Mouse (Mus musculus) MEL (cell line): Measurements from ENCODE around the gene Ccl4. TPM values are rescaled to one million over a fixed set of nuclear protein-coding genes. Genes with fewer than 3 reads are reported as not detected.

Source experiments
- DNase-seq: peaks from one replicate; pipeline ENCODE4 v3.0.0; 2011; ENCODE audit warnings: low read depth, low spot score
- H3K27ac ChIP-seq: 2 replicates; pipeline ENCODE4 v1.5.1; 2012; ENCODE audit warnings: low read depth, mild to moderate bottlenecking, control low read depth, low read length, moderate library complexity; ENCODE audit not compliant: control insufficient read depth
- H3K27me3 ChIP-seq, 2 experiments: fragments of 150-350 bp in 1 of 2; sonication (generic) in 1 of 2; 2 replicates each; pipeline ENCODE4 v1.6.1; 2012; ENCODE audit warnings: low read length in 2 of 2, mild to moderate bottlenecking in 2 of 2, improper control_type of control experiment in 1 of 2, moderate library complexity in 1 of 2; ENCODE audit not compliant: insufficient read depth in 2 of 2, control insufficient read depth in 1 of 2
- H3K36me3 ChIP-seq, 2 experiments: 2 replicates each; pipeline ENCODE4 v1.6.1; 2012 to 2014; ENCODE audit warnings: low read length in 2 of 2, improper control_type of control experiment in 1 of 2, inconsistent platforms in 1 of 2, mild to moderate bottlenecking in 1 of 2; ENCODE audit not compliant: insufficient read depth in 2 of 2, control insufficient read depth in 1 of 2
- H3K4me1 ChIP-seq, 2 experiments: fragments of 150-350 bp in 1 of 2; sonication (generic) in 1 of 2; 2 replicates each; pipeline ENCODE4 v1.6.1; 2012; ENCODE audit warnings: low read length in 2 of 2, improper control_type of control experiment in 1 of 2, mild to moderate bottlenecking in 1 of 2; ENCODE audit not compliant: insufficient read depth in 2 of 2, control insufficient read depth in 1 of 2
- H3K4me3 ChIP-seq, 2 experiments: fragments of 150-350 bp in 1 of 2; sonication (generic) in 1 of 2; 2 replicates each; pipeline ENCODE4 v1.5.1; 2012; ENCODE audit warnings: low read depth in 2 of 2, low read length in 2 of 2, mild to moderate bottlenecking in 2 of 2, moderate library complexity in 2 of 2, control low read depth in 1 of 2, improper control_type of control experiment in 1 of 2; ENCODE audit not compliant: control insufficient read depth in 1 of 2, insufficient read depth in 1 of 2
- H3K79me2 ChIP-seq: 2 replicates; pipeline ENCODE4 v1.6.1; 2012; ENCODE audit warnings: mild to moderate bottlenecking, low read length, moderate library complexity; ENCODE audit not compliant: control insufficient read depth, poor library complexity, insufficient read depth
- H3K9ac ChIP-seq: 2 replicates; pipeline ENCODE4 v1.6.1; 2012; ENCODE audit warnings: low read depth, mild to moderate bottlenecking, control low read depth, low read length, moderate library complexity; ENCODE audit not compliant: control insufficient read depth, poor library complexity, severe bottlenecking
- H3K9me3 ChIP-seq: fragments of 150-350 bp; sonication (generic); replicated peaks from 2 replicates; pipeline ENCODE4 v1.6.1; 2012; ENCODE audit warnings: mild to moderate bottlenecking, low read length, improper control_type of control experiment, moderate library complexity; ENCODE audit not compliant: insufficient read depth
- BHLHE40 ChIP-seq: IDR thresholded peaks from 2 replicates; pipeline ENCODE4 v1.6.1; 2012; ENCODE audit warnings: low read depth, mild to moderate bottlenecking, inconsistent platforms, low read length, improper control_type of control experiment, borderline replicate concordance
- CHD2 ChIP-seq: IDR thresholded peaks from 2 replicates; pipeline ENCODE4 v1.6.1; 2011; ENCODE audit warnings: low read length, improper control_type of control experiment
- E2F4 ChIP-seq: IDR thresholded peaks from 2 replicates; pipeline ENCODE4 v1.6.1; 2011; ENCODE audit warnings: low read depth, low read length, improper control_type of control experiment, borderline replicate concordance
- ELF1 ChIP-seq: IDR thresholded peaks from 2 replicates; pipeline ENCODE4 v1.6.1; 2014; ENCODE audit warnings: low read depth, mild to moderate bottlenecking, inconsistent platforms, low read length, improper control_type of control experiment, moderate library complexity
- EP300 ChIP-seq, 2 experiments: IDR thresholded peaks; 2 replicates each; pipeline ENCODE4 v1.6.1; 2011; ENCODE audit warnings: improper control_type of control experiment in 2 of 2, low read length in 2 of 2, low read depth in 1 of 2, mild to moderate bottlenecking in 1 of 2
- GABPA ChIP-seq: IDR thresholded peaks from 2 replicates; pipeline ENCODE4 v1.6.1; 2012; ENCODE audit warnings: low read depth, mild to moderate bottlenecking, inconsistent platforms, low read length, improper control_type of control experiment, moderate library complexity
- GATA1 ChIP-seq: IDR thresholded peaks from 2 replicates; pipeline ENCODE4 v1.6.1; 2011; ENCODE audit warnings: low read depth, low read length, improper control_type of control experiment
- HCFC1 ChIP-seq: IDR thresholded peaks from 2 replicates; pipeline ENCODE4 v1.6.1; 2012; ENCODE audit warnings: low read depth, mild to moderate bottlenecking, inconsistent platforms, low read length, improper control_type of control experiment, moderate library complexity
- MAZ ChIP-seq: IDR thresholded peaks from 2 replicates; pipeline ENCODE4 v1.6.1; 2012; ENCODE audit warnings: low read depth, mild to moderate bottlenecking, inconsistent platforms, low read length, improper control_type of control experiment
- MEF2A ChIP-seq: IDR thresholded peaks from 2 replicates; pipeline ENCODE4 v1.6.1; 2014; ENCODE audit warnings: low read depth, mild to moderate bottlenecking, inconsistent platforms, low read length, improper control_type of control experiment; ENCODE audit not compliant: poor library complexity, insufficient replicate concordance, severe bottlenecking; ENCODE audit errors: extremely low read depth
- MXI1 ChIP-seq: IDR thresholded peaks from 2 replicates; pipeline ENCODE4 v1.6.1; 2011; ENCODE audit warnings: mild to moderate bottlenecking, low read depth, low read length, improper control_type of control experiment
- MYB ChIP-seq: IDR thresholded peaks from 2 replicates; pipeline ENCODE4 v1.6.1; 2011; ENCODE audit warnings: mild to moderate bottlenecking, low read depth, low read length, improper control_type of control experiment
- MYC ChIP-seq: IDR thresholded peaks from 2 replicates; pipeline ENCODE4 v1.6.1; 2011; ENCODE audit warnings: low read depth, mild to moderate bottlenecking, low read length, improper control_type of control experiment, moderate library complexity
- NELFE ChIP-seq: IDR thresholded peaks from 2 replicates; pipeline ENCODE4 v1.6.1; 2011; ENCODE audit warnings: low read depth, low read length, improper control_type of control experiment
- NRF1 ChIP-seq: IDR thresholded peaks from 2 replicates; pipeline ENCODE4 v1.6.1; 2014; ENCODE audit warnings: low read depth, mild to moderate bottlenecking, inconsistent platforms, low read length, improper control_type of control experiment, moderate library complexity; ENCODE audit not compliant: poor library complexity, insufficient read depth, severe bottlenecking
- POLR2A ChIP-seq, 2 experiments: IDR thresholded peaks; 2 replicates each; pipeline ENCODE4 v1.6.1; 2011 to 2012; ENCODE audit warnings: low read length in 2 of 2, mild to moderate bottlenecking in 2 of 2, control low read depth in 1 of 2, improper control_type of control experiment in 1 of 2, low read depth in 1 of 2, moderate library complexity in 1 of 2; ENCODE audit not compliant: control insufficient read depth in 1 of 2, insufficient read depth in 1 of 2, poor library complexity in 1 of 2
- RCOR1 ChIP-seq: IDR thresholded peaks from 2 replicates; pipeline ENCODE4 v1.6.1; 2012; ENCODE audit warnings: low read depth, mild to moderate bottlenecking, inconsistent platforms, low read length, improper control_type of control experiment
- TAL1 ChIP-seq: IDR thresholded peaks from 2 replicates; pipeline ENCODE4 v1.6.1; 2012; ENCODE audit warnings: mild to moderate bottlenecking, inconsistent platforms, low read length, moderate library complexity, mixed read lengths
- TBP ChIP-seq: IDR thresholded peaks from 2 replicates; pipeline ENCODE4 v1.8.0; 2011; ENCODE audit warnings: low read depth, low read length, improper control_type of control experiment
- UBTF ChIP-seq: IDR thresholded peaks from 2 replicates; pipeline ENCODE4 v1.6.1; 2012; ENCODE audit warnings: low read depth, mild to moderate bottlenecking, inconsistent platforms, low read length, improper control_type of control experiment, moderate library complexity, borderline replicate concordance; ENCODE audit not compliant: insufficient read depth
- USF1 ChIP-seq: IDR thresholded peaks from 2 replicates; pipeline ENCODE4 v1.6.1; 2014; ENCODE audit warnings: low read depth, mild to moderate bottlenecking, inconsistent platforms, low read length, improper control_type of control experiment, moderate library complexity
- ZC3H11A ChIP-seq: IDR thresholded peaks from 2 replicates; pipeline ENCODE4 v1.6.1; 2012; ENCODE audit warnings: low read depth, mild to moderate bottlenecking, inconsistent platforms, low read length, improper control_type of control experiment
- ZMIZ1 ChIP-seq: IDR thresholded peaks from 2 replicates; pipeline ENCODE4 v1.6.1; 2012; ENCODE audit warnings: low read depth, mild to moderate bottlenecking, inconsistent platforms, low read length, improper control_type of control experiment, moderate library complexity
- ZNF384 ChIP-seq: IDR thresholded peaks from 2 replicates; pipeline ENCODE4 v1.6.1; 2012; ENCODE audit warnings: low read depth, mild to moderate bottlenecking, inconsistent platforms, low read length, improper control_type of control experiment
- polyA plus RNA-seq, 2 experiments: library from polyadenylated mRNA; stranded (reverse) in 1 of 2; unstranded in 1 of 2; fragments of >175 nt in 1 of 2; fragments of >200 nt in 1 of 2; gene quantifications; 2 replicates each; pipeline versions ENCODE4 v1.2.1 to v1.2.4; 2012; ENCODE audit warnings: low replicate concordance in 2 of 2, low read depth in 1 of 2; ENCODE audit not compliant: insufficient read length in 2 of 2, insufficient read depth in 1 of 2, missing spikeins in 1 of 2
- total RNA-seq: library from RNA; depleted of rRNA; stranded (reverse); fragments of 300-350 nt; gene quantifications from 2 replicates; pipeline ENCODE4 v1.2.3, GENCODE M21; 2012

Ccl4 gene
- total and polyA plus RNA-seq, 3 experiments = not detected

- H3K4me3 ChIP-seq = no peak overlapping the region
- no peak for TF ChIP-seq USF1
- no peak for TF ChIP-seq ZNF384
- no peak for TF ChIP-seq MAZ
- TF ChIP-seq ZMIZ1 = no peak
- TF ChIP-seq MYC = no peak
- no peak for TF ChIP-seq BHLHE40
- no peak for TF ChIP-seq GATA1
- TF ChIP-seq HCFC1 = no peak
- no peak for TF ChIP-seq RCOR1
- TF ChIP-seq MXI1 = no peak
- TF ChIP-seq ELF1 = no peak
- TF ChIP-seq TBP = no peak
- no peak for TF ChIP-seq EP300 (IDR thresholded peaks at IDR 0.05; ENCODE audit: low read depth in 1 of 2, low read length in 2 of 2)
- no peak for TF ChIP-seq CHD2
- TF ChIP-seq, all 39 proteins: peak for 0
- Histone ChIP-seq H3K79me2 (no peaks in the 10 kb centered on the region), H3K36me3 (no peaks in the 10 kb centered on the region), H3K4me1 (no peaks in the 10 kb centered on the region), H3K27me3 (peaks cover 4 to 9% of the 10 kb centered on the region in 2 experiments), H3K9ac (no peak overlapping the region), H3K9me3 (no peaks in the 10 kb centered on the region), H3K27ac (no peak overlapping the region)
- DNase-seq = peak; percentile 1
Observed at GRCm38 (mm10) chr11:83692008-83692407, 29.6 kb downstream of the Ccl4 start.

GRCm38 (mm10) chr11:83703705-83704104 is 41.3 kb downstream of the Ccl4 start, which contains the start of gene Wfdc17:
TSS of gene Wfdc17 (plus strand) at chr11:83703991.
- Histone ChIP-seq H3K79me2 (no peaks in the 10 kb centered on the region), H3K4me3 (no peak within 1 kb of the TSS), H3K36me3 (no peaks in the 10 kb centered on the region), H3K27ac (no peak within 1 kb of the TSS), H3K27me3 (peaks cover 6 to 31% of the 10 kb centered on the region in 2 experiments), H3K9me3 (no peaks in the 10 kb centered on the region), H3K9ac (no peak within 1 kb of the TSS), H3K4me1 (no peaks in the 10 kb centered on the region)
- no peak for DNase-seq
- TF ChIP-seq MYC = no peak
- no peak for TF ChIP-seq MEF2A
- TF ChIP-seq CHD2 = no peak
- no peak for TF ChIP-seq MXI1
- no peak for TF ChIP-seq ZC3H11A
- TF ChIP-seq MYB = no peak
- no peak for TF ChIP-seq EP300 (IDR thresholded peaks at IDR 0.05; ENCODE audit: low read depth in 1 of 2, low read length in 2 of 2)
- no peak for TF ChIP-seq TAL1
- no peak for TF ChIP-seq NELFE
- no peak for TF ChIP-seq GABPA
- no peak for TF ChIP-seq ELF1
- no peak for TF ChIP-seq ZMIZ1
- no peak for TF ChIP-seq NRF1
- no peak for TF ChIP-seq POLR2A (IDR thresholded peaks at IDR 0.05; ENCODE audit: control insufficient read depth in 1 of 2, insufficient read depth in 1 of 2, low read depth in 1 of 2, low read length in 2 of 2, poor library complexity in 1 of 2)
- TF ChIP-seq UBTF = no peak
- TF ChIP-seq E2F4 = no peak
